In the genomic region with DNA sequence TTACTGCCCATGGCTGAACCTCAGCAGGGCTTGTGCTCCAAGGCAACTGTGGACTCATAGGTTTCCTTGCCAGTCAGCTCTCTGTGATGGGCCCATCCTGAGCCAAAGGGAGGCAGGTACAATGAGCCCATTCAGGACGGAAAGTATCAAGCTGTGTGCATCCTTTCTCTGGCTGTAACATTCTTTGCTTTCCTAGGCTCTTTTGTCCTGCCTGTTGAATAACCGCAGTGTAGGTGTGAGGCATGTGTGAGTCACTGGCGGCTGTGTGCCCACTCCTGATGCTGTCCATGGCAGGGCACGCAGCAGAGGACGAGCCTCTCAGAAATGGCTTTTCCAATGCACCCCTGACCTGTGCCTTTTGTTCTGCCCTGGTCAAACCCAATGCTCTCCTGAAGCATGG, we compare ENCODE assay signal across 10 mouse cellular contexts. TPM values are rescaled to one million over a fixed set of nuclear protein-coding genes. Genes with fewer than 3 reads are reported as not detected.
"Had no signal": no experiment of that assay in that cellular context is flagged by ENCODE, and none has a peak within 500 bp of the region (broad histone marks: within the 10 kb centered on the region; RNA-seq: fewer than 3 reads in every experiment).

No protein-coding gene starts in this region.

- ATAC-seq: liver, postnatal 0 days had no signal

- DNase-seq: kidney, postnatal 10 days; kidney, postnatal 4 days; liver; liver, embryonic 13.5 days; liver, postnatal 0 days; thymus, postnatal 4 days had no signal

RNA-seq across cellular contexts. Expression of a gene that starts 41.7 kb away (rescaled TPM):
- total RNA-seq: layer of hippocampus, adult 2 months; layer of hippocampus, postnatal 10 days; megakaryocyte-erythroid progenitor cell, adult 5-6 weeks; midbrain, postnatal 0 days had no signal
